Mouse (Mus musculus) midbrain, embryonic 11.5 days (tissue): ENCODE results near the gene Rab11fip2. TPM values are rescaled to one million over a fixed set of nuclear protein-coding genes. Genes with fewer than 3 reads are reported as not detected.

Experiments used
- ATAC-seq: fragments of 200-750 bp; cut with Nextera tagmentation; 2 replicates; pipeline ENCODE4 v1.8.0; 2017; ENCODE audit warnings: moderate TSS enrichment, moderate library complexity; ENCODE audit not compliant: low FRiP score
- DNase-seq: peaks from one replicate; pipeline ENCODE4 v3.0.0; 2015; ENCODE audit warnings: low spot score; ENCODE audit errors: missing footprints
- H3K27ac ChIP-seq: fragments of 300-500 bp; sonication (generic); 2 replicates; pipeline ENCODE4 v1.5.1; 2014; ENCODE audit warnings: low read depth, low read length
- H3K27me3 ChIP-seq: fragments of 300-500 bp; sonication (generic); 2 replicates; pipeline ENCODE4 v1.6.1; 2014; ENCODE audit warnings: mild to moderate bottlenecking, low read length, moderate library complexity, mixed read lengths; ENCODE audit not compliant: control insufficient read depth, insufficient read depth
- H3K36me3 ChIP-seq: fragments of 300-500 bp; sonication (generic); 2 replicates; pipeline ENCODE4 v1.6.1; 2014; ENCODE audit warnings: mild to moderate bottlenecking, low read length, moderate library complexity, mixed read lengths; ENCODE audit not compliant: control insufficient read depth, insufficient read depth
- H3K4me1 ChIP-seq: fragments of 300-500 bp; sonication (generic); 2 replicates; pipeline ENCODE4 v1.6.1; 2014; ENCODE audit warnings: low read length; ENCODE audit not compliant: control insufficient read depth, insufficient read depth
- H3K4me2 ChIP-seq: fragments of 300-500 bp; sonication (generic); 2 replicates; pipeline ENCODE4 v1.6.1; 2014; ENCODE audit warnings: mild to moderate bottlenecking, moderate library complexity
- H3K4me3 ChIP-seq: fragments of 300-500 bp; sonication (generic); 2 replicates; pipeline ENCODE4 v1.5.1; 2014; ENCODE audit warnings: low read depth, low read length
- H3K9ac ChIP-seq: fragments of 300-500 bp; sonication (generic); 2 replicates; pipeline ENCODE4 v1.6.1; 2014; ENCODE audit warnings: low read length
- H3K9me3 ChIP-seq: fragments of 300-500 bp; sonication (generic); 2 replicates; pipeline ENCODE4 v1.6.1; 2016; ENCODE audit warnings: low read length; ENCODE audit not compliant: control insufficient read depth
- WGBS: fragments of 180-500 bp; shearing (Covaris S2); extraction: QIAGEN DNeasy Blood & Tissue Kit; methylation state at CpG from one replicate; pipeline ENCODE4 v1.1.7; 2014; 5-methylcytosine and 5-hydroxymethylcytosine counted together
- polyA plus RNA-seq: library from polyadenylated mRNA; unstranded; fragments of >200 nt; fragmentation: Nextera tagmentation; extraction: Ambion mirVana; gene quantifications from 2 replicates; pipeline ENCODE4 v1.2.1, GENCODE M21; 2014

The Rab11fip2 gene
- polyA plus RNA-seq, 1 experiment from 2014 or later, result 3.4 TPM

GRCm38 (mm10) chr19:59885301-59885700, 58.2 kb downstream of the Rab11fip2 start:
- ATAC-seq (no peak), DNase-seq (no peak)
- Histone ChIP-seq H3K9ac (no peak overlapping the region), H3K27me3 (no peaks in the 10 kb centered on the region), H3K9me3 (no peaks in the 10 kb centered on the region), H3K4me2 (no peak overlapping the region), H3K4me1 (no peaks in the 10 kb centered on the region; the same call in 1 of the 2 replicates), H3K36me3 (no peaks in the 10 kb centered on the region), H3K4me3 (no peak overlapping the region), H3K27ac (no peak overlapping the region)
- WGBS, result 85% methylated on average over 2 of the region's 2 CpGs

- no peak overlapping the region for H3K27ac ChIP-seq
- H3K4me3 ChIP-seq, result no peak overlapping the region
- WGBS, result 85% methylated on average over 2 of the region's 2 CpGs
- no peak overlapping the region for H3K9ac ChIP-seq
- ATAC-seq, result no peak
- DNase-seq, result no peak
- no peaks in the 10 kb centered on the region for H3K36me3 ChIP-seq
- H3K9me3 ChIP-seq, result no peaks in the 10 kb centered on the region
- no peaks in the 10 kb centered on the region for H3K4me1 ChIP-seq
- no peak overlapping the region for H3K4me2 ChIP-seq
- no peaks in the 10 kb centered on the region for H3K27me3 ChIP-seq
These were observed 66.2 kb downstream of the Rab11fip2 start for GRCm38 (mm10) chr19:59877238-59877637.

GRCm38 (mm10) chr19:59866666-59867065, 76.8 kb downstream of the Rab11fip2 start:
- ATAC-seq (no peak), DNase-seq (no peak)
- WGBS, result 87% methylated on average over 9 of the region's 9 CpGs
- Histone ChIP-seq H3K9me3 (no peaks in the 10 kb centered on the region), H3K4me2 (no peak overlapping the region), H3K36me3 (no peaks in the 10 kb centered on the region), H3K27ac (no peak overlapping the region), H3K9ac (no peak overlapping the region), H3K4me1 (no peaks in the 10 kb centered on the region; the same call in 1 of the 2 replicates), H3K27me3 (no peaks in the 10 kb centered on the region), H3K4me3 (no peak overlapping the region)

GRCm38 (mm10) chr19:59862423-59862822, 81.0 kb downstream of the Rab11fip2 start:
- Histone ChIP-seq H3K36me3 (no peaks in the 10 kb centered on the region), H3K27ac (no peak overlapping the region), H3K4me3 (no peak overlapping the region), H3K9ac (no peak overlapping the region), H3K27me3 (no peaks in the 10 kb centered on the region), H3K9me3 (no peaks in the 10 kb centered on the region), H3K4me2 (no peak overlapping the region), H3K4me1 (no peaks in the 10 kb centered on the region; the same call in 1 of the 2 replicates)
- DNase-seq (no peak), ATAC-seq (no peak)

DNA sequence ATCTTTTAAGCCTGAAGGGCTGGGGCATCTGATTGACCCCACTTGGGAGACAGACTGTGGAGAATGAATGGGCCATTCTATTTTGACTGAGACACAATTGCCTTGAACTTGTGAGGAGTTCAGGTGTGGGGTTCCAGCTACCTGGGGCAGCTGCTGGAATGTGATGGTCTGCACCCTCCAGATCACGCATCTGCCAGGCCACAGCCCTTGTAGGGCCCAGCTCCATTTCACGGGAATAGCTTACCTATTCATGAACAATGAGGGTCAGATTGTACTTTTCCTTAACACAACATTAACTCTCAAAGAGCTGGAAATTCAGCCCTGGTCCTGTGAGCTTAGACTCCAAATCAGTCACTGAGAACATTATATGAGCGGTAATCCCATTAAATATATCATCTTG, 82.7 kb downstream of the Rab11fip2 start:
- H3K27ac ChIP-seq, result no peak overlapping the region
- no peak overlapping the region for H3K4me3 ChIP-seq
- no peaks in the 10 kb centered on the region for H3K9me3 ChIP-seq
- H3K27me3 ChIP-seq, result no peaks in the 10 kb centered on the region
- DNase-seq (no peak), ATAC-seq (no peak)
- no peaks in the 10 kb centered on the region for H3K36me3 ChIP-seq
- no peak overlapping the region for H3K9ac ChIP-seq
- no peaks in the 10 kb centered on the region; the same call in 1 of the 2 replicates for H3K4me1 ChIP-seq
- H3K4me2 ChIP-seq, result no peak overlapping the region
- 70% methylated on average over 3 of the region's 3 CpGs for WGBS

DNA sequence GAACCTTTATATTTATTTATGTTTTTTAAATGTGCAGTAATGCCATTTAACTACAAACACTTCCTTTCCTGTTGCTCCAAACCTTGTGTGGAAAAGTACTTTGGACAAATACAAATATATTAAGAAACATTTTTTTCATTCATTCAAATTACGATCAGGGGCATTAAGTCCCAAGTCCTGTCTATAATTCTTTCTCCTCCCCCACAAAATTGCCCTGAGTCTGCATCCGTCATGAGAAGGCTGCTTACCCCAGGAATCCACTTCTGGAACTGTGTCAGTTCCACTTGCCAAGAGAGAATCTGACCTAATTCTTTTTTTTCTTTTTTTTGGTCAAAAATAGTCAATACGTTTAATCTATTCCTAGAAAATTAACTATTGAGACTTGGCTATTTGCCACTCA, 90.4 kb downstream of the Rab11fip2 start:
- H3K9ac ChIP-seq, result no peak overlapping the region
- peak; percentile 59 for DNase-seq
- WGBS, result 75% methylated on average over 3 of the region's 3 CpGs

More for the DNA sequence above, 90.4 kb downstream of the Rab11fip2 start:
- Histone ChIP-seq H3K4me2 (no peak overlapping the region), H3K9me3 (no peaks in the 10 kb centered on the region), H3K4me1 (no peaks in the 10 kb centered on the region), H3K27ac (no peak overlapping the region), H3K4me3 (no peak overlapping the region), H3K27me3 (no peaks in the 10 kb centered on the region), H3K36me3 (no peaks in the 10 kb centered on the region)
- no peak for ATAC-seq
